Mouse (Mus musculus) thymus, postnatal 14 days (tissue): ENCODE data around the gene Ergic1.

Source experiments
- DNase-seq: peaks from one replicate; pipeline ENCODE4 v3.0.0; 2021

Ergic1 gene

DNA sequence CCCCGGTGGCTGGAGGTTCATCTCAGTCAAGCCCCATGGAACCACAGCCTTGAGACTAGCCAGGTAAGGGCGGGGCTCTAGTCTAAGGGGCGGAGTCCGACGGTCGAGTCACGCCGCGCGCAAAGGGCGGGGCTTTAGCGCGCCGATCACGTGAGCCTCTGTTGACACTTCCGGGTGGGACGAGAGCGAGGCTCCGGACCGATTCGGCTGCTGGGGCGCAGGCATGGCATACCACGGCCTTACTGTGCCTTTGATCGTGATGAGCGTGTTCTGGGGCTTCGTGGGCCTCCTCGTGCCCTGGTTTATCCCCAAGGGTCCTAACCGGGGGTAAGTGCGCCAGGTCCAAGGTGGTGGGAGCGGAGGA lies 114.9 kb downstream of the Ergic1 start:
- DNase-seq, result peak; percentile 93

DNA sequence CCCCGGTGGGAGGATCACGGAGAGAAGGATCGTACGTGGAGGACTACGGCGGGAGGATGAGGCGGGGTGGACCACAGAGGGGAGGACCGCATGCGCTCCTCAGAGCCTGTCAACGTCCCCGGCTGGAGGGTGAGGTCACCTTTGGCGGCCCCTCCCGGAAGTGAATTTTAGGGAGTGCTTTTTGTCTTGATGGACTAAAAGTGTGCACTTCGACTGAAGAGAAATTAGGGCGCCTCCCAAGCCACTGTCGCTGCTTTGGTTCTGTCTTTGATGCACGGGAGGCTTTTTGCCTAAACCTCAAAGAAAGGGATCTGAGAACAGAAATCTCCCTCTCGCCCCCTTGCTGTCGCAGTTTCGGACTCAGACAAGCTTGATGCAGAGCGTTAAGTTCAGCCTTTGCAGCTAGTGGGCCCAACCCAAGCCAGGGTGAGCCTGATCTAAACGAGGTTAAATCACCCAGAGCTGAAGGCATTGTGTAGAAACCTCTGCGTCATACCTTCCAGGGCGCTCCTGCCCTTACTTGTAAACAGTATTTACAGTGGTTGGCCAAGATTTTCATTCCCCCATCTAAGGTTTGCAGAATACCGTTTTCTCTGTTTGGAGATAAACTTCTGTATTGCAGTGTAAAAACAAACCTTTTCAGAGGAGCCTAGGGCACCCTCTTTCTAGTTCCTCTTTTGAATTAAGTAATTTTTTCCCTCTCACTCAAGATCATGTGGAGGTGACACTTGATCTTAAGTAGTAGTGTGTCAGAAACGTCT lies 115.5 kb downstream of the Ergic1 start:
- no peak for DNase-seq

DNA sequence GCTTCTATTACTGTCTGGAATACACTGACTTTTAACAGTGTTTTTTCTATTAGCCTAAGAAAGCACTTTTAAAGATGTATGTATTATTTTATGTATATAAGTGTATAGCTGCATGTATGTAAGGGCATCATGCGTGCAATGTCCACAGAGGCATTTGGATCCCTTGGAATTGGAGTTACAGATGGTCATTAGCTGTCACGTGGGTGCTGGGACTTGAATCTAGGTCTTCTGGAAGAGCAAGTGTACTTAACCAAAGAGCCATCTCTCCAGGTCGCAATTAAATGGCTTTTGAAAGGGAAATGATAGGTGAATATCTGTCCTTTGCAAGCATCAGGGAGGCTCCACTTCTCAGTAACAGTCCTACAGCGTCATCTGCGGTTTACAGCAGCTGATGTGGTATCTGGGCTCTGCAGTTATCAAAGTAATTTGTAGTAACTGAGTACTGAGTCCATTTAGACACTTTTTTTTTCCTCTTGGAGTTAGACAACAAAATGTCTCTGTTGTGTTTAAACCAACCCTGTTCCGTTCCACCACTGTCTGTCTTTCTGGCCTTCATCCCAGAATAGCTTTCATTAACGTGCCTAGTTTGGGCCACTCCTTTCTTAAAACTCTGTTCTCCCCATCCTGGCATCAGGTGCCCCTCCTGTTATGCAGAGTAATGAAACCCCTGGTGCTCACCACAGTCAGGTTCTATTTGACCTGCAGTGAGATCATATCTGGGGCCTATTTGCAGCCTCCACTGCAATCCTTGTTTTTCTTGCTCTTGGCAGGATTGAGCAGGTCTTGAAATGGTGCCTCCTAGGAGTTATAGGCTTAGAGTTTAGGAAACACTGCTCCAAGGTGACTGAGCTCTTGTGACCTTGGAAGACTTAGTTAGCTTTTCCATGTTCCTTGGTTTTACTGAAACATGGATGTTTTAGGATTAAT lies 116.7 kb downstream of the Ergic1 start:
- DNase-seq, result no peak

DNA sequence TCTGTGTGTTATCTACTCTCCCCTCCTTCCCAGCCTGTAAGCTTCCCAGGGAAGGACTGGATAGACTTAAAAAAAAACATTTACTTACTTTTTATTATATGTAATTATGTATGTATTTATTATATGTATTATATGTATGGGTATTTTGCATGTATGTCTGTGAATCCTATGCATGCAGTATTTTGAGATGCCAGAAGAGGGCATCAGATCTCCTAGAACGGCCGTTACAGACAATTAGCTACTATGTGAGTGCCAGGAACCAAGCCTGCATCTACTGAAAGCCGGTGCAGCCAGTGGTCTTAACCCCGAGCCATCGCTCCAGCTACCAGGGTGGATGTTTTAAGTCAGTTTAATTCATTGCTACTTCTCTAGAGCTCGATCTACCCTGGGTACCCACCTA lies 120.0 kb downstream of the Ergic1 start:
- no peak for DNase-seq

DNA sequence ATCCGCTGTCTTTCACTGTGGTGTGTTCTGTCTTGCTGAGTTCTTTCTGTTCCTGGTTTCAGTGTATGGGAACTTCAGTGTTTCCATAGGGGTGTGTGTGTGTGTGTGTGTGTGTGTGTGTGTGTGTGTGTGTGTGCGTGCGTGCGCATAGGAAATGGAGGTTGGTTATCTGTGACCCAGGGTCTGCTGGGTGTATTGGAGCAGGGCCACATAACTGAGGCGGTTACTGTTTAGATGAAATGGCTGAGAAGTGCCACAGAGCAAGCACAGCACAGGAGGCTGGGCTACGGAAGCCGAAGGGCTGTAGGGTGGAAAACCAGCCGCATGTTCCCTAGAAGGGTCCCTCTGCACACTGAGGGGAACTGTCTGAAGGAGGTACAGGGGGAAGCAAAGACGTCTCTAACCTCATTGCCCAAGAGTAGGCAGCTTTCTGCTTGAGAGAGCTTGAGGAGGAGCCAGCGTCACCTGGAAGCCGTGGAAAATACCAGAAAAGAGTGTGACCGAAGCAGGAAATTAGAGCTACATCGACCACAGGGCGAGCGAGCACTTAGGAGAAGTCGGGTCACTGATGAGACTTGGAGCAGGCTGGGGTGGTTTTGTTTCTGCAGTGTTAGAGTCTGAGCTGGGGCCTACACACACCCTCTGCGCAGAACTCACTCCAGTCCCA lies 125.2 kb downstream of the Ergic1 start:
- no peak for DNase-seq

DNA sequence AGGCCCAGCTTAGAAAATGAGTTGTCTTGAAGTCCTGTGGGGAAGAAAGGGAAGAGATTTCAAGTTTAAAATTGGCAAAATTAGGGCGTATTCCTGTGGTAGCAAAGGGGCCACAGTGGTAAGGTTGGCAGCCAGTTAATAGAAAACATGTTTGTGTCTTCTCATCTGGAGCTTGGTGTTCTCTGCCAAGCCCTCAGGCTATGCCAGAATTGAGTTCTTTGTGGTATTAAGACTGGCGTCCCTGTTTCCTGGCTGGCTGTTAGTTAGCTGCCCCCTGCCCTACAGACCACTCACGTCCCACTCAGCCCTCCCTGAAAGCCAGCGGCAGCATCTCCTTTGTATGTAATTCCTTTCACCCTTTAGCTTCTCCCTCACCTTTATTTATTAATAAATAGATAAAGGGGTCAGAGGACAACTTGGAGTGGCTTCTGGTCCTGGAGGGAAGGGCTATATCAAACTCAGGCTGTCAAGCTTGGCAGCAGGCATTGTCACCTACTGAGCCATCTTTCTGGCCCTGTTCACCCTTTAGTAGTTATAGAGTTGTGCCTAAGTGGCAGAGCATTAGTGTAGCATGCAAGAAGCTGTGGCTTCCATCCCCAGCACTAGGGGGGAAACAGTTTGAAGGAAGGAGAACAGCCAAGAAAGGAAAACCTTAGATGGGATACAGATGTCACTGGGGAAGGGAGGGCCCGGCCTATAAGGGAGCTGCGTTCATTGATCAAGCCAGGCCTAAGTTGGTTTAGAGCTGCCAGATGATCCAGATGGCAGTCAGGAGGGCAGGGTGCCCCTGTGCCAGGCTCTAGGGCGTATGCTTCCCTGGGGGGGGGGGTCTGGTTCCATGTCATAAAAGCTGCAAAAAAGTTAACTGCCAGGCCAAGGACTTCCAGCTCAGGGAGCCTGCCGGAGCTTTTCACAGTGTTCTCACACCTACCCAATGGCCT lies 127.8 kb downstream of the Ergic1 start:
- DNase-seq, result no peak

DNA sequence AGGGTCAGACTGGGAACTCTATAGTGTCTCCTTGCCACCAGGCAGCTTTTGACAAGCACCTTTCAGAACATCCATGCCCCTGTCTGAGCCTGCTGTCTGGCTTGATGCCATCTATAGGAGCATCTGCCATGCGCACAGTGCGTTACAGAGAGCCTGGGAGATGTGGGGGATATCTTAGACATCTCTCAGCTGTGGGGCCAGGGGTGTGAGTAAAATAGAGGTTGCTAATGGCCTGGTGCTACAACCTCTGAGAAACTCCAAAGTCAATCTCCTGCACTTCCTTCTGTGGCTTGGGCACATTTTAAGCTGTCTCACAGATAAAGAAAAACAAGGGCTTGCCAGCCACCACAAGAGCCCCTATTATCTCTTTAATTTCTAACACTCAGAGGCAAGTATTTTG lies 128.5 kb downstream of the Ergic1 start:
- no peak for DNase-seq

DNA sequence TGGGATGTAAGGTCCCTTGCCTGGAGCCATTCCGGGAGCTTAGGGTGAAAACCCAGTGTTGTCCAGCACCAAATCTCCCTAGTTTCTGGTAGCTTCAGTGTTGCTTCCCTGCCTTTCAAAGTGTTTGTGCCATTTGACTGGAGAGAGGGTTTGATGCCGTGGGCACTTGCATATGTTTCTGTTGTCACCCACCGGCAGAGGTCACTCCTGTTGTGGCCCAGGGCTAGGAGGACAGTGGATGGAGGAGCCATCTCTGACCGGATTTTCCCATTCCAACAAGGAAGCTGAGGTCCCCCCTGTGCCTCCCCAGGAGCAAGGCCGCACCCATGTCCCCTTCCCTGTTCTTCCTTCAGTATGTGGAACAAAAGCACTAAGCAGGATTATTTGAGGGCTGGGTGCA lies 128.9 kb downstream of the Ergic1 start:
- DNase-seq, result no peak

DNA sequence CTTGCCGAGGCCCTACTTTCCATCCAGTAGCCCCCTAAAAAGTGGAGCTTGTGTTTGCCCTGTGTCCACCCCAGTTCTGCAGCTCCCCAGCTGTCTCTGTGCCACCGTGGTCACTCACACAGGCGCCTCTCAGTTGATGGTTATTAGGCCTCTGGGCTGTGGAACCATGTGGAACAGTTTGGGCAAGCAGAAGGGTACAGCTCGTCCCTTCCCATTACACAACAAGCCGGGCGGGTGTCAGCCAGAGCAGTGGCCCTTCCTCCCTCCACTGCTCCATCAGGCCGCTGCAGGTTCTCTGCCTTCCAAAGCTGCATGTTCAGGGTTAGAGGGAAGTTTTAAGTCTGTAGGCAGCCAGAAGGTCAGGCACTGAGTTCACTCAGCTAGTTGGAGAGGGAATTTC lies 129.8 kb downstream of the Ergic1 start:
- DNase-seq, result no peak

DNA sequence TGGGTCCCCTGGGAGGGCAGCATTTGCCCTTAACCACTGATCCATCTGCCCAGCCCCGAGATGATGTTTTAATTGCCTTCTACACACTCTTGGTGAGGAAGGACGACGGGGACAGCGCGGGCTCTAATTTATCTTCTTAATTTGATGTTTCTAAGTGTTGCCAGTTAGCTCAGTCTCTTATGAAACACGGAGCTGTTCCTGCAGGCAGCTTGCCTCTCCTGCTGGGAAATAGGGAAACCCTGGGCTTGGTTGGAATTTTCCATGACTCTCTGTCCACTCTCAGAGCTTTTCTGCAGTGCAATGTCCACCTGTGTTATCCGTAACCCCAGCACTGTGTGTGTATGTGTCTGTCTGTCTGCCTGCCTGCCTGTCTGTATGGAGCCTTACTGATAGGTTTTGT lies 132.1 kb downstream of the Ergic1 start:
- DNase-seq, result no peak

DNA sequence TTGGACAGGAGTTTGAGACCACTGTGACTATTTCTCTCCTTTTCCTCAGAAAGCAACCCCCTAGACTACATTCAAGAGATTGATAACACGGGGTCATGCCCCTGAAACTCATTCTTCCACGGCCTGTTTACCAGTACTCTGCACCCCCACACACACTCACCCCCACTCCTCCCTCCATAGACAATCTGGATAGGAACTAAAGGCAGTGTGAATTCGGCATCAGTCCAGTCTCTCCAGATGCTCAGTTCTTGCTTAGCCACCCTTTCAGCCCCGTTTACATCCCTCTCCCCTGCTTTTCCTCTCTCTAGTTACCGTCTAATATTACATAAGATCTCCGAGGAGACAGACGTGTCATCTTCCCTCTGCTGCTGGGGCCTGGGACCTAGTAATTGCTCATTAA lies 132.9 kb downstream of the Ergic1 start:
- DNase-seq, result no peak

DNA sequence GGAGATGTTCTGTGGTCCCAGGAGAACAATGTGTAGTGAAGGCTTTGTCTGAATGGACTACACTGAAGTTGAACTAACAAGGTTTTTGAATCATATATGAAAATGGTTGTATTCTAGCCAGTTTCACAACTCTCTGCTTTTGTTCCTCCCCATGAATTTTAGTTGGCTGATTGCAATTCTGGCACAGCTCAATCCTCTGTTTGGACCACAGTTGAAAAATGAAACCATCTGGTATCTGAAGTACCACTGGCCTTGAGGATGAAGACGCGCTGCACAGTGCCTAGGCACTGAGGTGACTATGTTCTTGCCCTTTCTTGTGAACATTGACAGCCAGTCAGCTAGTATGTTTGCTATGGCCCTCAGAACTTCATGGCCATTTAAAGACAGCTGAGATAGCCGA lies 133.9 kb downstream of the Ergic1 start:
- no peak for DNase-seq

DNA sequence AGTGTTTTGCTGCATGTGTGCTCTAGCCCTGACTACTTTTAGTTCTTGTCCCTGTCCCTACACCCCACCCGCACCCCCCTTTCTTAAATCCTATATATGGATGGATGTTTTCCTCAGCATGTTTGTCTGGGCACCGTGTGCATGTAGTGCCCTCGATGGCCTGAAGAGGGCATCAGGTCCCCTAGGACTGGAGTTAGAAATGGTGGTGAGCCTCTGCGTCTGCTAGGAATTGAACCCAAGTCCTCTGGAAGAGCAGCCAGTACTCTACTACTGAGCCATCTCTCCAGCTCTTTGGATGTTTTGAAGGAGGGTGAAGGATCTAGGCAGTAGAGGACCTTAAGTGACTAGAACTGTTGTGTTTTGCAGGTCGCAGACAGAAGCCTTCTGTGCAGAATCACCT lies 137.6 kb downstream of the Ergic1 start:
- peak; percentile 45 for DNase-seq

DNA sequence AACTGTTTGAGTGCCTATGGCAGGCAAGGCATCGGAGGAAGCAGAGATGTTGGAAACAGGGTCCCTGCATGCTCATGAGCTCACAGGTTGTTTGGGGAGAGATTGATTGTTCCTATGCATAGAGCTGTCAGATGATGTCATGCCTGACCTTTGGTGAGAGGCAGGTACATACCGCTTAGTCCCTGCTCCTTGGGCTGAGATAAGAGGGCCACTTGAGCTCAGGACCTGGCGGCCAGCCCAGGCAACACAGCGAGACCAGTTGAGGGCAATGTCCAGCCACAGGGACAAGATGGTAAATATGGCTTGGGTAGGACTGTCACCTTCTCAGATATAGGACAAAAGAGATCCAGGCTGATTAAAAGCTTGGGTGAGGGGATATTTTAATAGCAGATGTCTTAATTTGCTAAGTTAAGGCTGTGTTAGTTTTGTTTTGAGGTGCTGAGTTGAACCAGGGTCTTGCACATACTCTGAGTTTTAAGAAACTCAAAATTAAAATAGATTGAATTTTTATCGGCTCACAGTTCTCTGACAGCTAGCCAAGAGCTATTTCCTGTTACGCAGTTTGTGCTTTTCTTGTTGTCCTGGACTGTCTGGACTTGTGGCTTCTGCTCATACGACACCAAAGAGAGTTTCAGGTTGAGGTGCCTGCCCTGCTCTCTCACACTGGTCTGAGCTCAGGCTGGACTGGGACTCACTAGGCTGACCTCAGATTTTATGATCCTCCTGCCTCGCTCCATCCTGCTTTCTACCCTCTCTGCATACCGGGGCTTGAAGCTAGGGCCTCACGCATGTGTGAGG lies 138.7 kb downstream of the Ergic1 start:
- DNase-seq, result no peak

DNA sequence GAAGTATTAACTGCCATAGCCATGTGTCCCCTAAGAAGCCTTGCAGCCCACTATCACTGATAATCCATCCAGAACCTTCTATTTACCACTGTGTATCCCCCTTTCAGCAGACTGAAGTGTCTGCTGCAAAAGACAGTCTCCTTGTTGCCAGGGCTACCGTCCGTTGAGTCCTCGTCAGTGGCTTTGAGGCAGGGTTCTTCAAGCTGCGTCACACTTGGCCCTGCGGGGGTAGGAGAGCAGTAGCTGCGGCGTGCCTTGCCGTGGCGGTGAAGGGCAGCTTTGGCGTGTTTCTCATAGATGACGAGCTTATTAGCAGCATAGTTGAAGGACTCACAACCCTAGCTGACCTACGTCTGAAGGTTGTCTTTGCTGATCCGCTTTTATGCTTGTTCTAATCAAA lies 140.3 kb downstream of the Ergic1 start:
- no peak for DNase-seq

DNA sequence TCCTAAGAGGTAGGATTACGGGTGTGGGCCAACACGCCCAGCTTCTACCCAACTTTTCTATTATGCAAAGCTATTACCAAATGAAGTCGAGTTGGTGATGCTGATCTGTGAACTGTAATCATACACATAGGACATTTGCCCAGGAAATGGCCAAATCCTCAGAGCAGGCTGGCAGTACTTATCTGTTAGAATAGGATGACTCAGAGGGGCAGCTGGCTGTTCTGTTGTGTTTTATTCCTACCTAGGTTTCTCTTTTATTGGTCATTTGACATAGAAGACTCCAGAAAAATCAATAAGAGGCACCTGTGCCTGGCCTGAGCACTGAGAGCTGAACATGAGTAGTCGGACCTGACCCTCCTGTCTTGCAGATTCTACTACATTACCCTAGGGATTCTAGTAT lies 141.3 kb downstream of the Ergic1 start:
- no peak for DNase-seq

DNA sequence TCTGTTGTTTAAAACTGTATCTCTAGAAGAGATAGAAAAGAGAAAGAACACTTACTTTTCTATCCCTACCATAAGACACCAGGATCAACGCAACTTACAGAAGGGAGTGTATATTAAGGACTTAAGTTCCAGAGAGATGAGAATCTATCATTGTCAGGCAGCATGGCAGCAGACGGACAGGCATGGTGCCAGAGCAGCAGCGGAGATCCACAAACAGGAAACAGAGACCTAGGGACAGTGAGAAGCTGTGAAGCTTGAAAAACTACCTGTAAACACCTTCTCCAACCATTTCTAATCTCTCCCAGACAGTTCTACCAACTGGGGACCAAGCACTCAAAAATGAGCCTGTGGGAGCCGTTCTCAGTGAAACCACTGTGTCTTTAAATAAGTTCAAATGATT lies 142.4 kb downstream of the Ergic1 start:
- DNase-seq, result no peak

DNA sequence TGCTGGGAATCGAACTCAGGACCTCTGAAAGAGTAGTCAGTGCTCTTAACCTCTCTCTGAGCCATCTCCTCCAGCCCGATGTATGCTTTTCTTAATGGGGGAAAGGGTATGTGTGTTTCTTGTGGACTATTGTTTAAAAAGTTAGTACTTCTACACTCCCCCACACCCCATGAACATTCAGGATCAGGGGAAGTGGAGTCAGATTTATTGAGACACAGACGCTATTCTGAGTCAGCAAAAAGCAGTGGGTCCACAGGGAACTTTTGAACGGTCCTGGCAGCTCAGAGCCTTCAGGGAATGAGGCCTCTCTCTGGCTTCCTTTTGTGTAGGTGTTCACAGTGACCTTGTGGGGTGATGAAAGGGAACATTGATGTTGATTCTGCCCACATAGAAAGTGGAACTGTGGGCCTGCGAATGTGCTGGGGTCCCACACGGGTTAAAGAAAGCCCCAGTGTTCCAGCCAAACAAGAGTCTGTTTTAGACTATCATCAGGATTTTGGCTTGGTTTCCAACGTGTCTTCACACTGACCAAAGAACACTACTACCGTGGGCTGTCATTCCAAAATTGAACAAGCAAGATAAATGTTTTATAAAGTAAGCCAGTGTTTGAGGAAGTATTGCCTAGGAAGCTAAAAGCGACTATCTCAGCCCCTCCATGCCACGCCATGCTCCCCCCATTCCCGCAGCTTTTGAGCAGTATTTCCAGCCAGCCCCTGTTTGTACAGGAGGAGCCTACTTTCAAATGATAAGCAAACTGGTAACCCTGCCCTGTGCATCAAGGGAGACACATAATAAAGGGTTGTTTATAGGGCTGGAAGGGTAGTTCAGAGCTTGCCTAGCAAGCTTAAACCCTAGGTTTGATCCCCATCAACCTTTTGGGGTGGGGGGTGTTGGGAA lies 144.4 kb downstream of the Ergic1 start:
- DNase-seq, result no peak
